Mouse (Mus musculus) thymus, postnatal 14 days (tissue): Measurements from ENCODE around the gene Ttc9b.

Experiments
- DNase-seq: peaks from one replicate; pipeline ENCODE4 v3.0.0; 2021

Ttc9b gene

DNA sequence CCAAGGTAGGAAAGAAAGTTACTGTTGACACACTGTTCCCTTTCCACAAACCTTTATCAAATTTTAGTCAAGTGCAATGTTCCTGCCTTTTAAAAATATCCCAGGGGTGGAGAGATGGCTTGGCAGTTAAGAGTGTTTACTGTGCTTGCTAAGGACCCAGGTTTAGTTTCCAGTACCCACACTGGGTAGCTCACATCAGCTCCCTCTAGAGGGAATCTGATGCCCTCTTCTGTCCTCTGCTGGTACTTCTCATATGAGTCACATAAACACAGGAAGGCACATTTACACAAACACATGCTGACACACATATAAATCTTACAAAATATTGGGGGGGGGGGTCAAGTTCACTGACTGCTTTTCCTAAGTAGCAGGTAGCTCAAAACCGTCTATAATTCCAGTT is 9.2 kb upstream of the Ttc9b start:
- DNase-seq, result no peak

DNA sequence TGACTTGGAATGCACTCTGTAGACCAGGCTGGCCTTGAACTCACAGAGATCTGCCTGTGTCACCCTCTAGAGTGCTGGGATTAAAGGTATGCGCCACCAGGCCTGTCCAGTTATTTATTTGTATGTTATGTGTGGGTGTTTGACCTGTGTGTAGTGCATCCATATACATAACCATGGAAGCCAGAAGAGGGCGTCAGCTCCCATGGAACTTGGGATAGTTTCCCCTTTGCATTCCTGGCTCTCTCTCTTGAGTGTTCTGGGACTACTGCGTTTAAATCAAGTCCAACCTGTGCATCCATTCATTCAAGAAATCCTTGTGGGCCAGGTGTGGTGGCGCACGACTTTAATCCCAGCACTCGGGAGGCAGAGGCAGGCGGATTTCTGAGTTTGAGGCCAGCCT is 7.2 kb upstream of the Ttc9b start:
- no peak for DNase-seq

DNA sequence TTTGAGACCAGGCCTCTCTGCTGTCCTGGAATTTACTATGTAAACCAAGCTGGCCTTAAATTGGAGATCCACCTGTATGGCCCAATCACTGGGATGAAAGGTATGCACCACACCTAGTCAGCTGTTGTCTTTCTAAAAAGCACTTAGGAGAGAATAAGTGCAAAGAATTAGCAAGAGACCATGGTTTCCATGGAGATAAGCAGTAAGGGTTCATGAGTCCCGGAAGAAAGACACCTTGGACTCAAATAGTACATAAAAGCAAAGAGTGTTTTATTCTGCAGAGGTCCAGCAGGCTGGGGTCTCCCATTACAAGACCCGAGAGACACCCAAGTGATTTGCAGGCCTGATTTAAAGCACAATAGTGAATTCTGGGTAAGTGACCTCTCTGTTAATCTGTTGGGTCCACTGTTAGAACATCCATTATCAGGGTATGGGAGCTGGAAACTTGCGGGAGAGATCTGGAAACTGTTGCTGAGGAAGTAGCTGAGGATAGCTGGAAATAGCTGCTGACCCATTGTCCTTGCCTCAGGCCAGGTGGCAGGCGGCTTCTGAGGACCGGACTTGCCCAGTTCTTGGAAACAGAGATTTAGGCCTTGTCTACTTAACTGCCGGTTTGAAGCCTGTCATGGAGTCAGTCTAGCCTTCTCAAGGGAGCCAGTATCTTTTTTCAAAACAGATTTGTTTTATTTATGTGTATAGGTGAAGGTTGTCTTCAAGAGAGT is 6.3 kb upstream of the Ttc9b start:
- DNase-seq, result no peak

DNA sequence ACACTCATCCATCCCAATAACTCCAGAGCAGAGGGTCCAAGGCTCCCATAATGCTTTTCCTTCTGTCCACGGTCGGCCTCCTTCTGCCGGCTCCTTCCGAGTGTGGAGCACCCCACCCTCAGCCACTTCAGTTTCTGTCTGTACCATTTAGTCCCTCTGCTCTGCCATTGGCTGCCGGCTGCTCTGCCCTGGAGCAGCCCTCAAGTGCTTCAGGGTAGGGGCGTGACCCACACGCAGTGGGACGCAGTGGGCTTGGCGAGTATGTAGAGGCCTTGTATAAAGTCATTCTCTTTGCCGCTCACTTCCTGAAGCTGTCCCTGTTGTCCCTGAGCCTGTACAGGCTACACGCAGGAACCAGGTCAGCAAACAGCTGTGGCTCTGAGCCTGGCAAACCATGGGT is 4.0 kb upstream of the Ttc9b start:
- DNase-seq, result no peak

DNA sequence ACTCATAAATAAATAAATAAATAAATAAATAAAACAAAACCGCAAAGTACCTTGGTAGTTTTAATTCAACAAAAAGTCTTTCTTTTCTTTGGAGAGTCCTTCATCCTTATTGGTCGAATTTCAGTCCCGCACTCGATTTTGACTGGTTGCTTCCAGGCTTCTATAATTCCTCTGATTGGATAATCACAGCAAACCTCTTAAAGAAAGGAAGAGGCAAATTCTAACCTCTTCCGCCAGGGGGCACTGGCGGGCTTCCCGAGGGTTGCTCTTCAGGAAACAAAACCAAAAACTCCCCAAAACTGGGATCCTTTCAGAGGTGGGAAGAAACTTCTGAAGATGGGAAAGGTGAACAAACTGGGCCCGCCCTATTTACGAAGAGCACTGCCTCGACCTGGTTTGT is 2.8 kb upstream of the Ttc9b start:
- peak; percentile 75 for DNase-seq

DNA sequence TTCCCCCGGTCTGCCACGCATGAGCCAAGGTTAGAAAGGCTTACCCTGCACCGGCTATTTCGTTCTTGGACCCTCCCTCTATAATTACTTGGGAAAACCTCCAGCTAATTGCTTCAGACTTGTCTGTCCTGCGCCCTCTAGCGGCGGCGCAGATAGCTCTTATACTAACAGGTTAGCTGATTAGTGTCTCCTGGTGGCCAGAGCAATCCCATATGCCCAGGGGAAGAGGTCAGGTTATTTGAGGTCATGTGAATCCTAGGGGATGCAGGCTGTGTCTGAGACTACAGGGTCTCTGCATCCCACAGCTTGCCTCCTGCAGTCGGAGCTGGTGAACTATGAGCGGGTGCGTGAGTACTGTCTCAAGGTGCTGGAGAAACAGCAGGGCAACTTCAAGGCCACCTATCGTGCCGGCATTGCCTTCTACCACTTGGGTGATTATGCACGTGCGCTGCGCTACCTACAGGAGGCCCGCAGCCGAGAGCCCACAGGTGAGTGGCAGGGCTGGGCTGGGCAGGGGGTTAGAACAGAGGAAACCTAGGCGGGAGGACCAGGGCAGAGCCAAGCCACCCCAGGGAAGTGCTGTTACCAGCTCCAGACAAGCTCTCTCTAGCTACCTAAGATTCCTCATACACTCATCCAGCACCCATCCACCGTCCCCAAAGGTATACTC is 1.0 kb downstream of the Ttc9b start:
- DNase-seq, result peak; percentile 45

DNA sequence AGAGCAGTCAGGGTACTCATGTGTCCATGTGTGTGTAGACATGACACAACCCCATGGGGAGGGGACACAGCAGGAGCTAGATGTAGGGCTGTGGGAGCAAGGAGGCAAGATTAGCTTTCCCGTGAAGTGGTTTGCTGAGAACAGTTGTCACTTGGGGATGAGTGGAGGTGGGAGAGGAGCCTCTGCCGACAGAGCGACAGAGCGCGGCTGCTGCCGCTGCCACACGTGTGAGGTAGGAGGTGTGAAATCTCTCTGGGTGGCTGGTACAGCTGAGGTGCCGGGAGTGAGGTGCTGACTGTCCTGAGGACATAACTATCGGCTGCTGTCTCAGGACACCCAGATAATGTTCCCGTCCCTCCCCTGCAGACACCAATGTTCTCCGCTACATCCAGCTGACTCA is 1.8 kb downstream of the Ttc9b start:
- DNase-seq, result no peak

DNA sequence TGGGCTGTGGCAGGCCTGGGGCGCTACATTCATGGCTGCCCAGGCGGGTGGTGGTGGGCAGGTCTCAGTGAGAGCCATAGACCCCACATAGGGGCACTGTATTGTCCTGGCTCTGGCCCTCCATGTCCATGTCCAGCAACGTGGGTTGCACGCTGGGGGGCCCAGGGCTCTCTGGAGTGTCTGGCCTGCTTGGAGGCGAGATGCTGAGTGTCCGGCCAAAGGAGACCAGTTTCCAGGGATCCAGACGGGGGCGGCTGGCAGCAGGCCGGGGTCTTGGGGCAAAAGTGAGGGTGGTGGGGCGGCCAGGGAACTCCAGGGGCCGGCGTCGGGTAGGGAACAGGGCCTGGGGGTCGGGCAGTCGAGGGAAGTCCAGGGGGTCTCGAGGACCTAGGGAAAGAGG is 2.9 kb downstream of the Ttc9b start:
- no peak for DNase-seq

DNA sequence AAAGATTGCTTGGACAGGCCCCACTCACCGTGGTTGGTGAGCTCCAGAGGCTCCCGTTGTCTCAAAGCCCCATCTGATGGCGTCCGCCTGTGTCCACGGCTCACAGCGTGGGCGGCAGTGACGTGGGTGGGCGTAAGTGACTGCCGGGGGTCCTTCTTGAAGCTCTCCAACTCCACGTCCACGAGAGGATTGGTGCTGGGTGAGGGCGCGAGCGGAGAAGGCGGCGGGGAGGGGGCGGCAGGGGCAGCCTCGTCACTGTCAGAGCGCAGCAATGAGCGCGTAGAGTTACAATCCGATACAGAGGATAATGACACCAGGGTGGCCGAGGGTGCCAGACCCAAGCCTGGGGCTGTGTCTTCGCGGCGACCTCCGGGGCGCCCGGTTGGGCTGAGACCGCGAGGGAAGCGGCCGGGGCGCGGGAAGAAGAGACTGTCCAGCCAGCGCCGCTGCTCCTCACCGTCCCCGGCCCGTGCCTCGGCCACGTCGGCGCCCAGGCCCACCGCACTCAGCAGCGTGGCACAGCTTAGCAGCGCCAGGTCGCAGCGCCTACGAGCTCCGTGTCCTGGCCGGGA is 4.2 kb downstream of the Ttc9b start:
- DNase-seq, result no peak

DNA sequence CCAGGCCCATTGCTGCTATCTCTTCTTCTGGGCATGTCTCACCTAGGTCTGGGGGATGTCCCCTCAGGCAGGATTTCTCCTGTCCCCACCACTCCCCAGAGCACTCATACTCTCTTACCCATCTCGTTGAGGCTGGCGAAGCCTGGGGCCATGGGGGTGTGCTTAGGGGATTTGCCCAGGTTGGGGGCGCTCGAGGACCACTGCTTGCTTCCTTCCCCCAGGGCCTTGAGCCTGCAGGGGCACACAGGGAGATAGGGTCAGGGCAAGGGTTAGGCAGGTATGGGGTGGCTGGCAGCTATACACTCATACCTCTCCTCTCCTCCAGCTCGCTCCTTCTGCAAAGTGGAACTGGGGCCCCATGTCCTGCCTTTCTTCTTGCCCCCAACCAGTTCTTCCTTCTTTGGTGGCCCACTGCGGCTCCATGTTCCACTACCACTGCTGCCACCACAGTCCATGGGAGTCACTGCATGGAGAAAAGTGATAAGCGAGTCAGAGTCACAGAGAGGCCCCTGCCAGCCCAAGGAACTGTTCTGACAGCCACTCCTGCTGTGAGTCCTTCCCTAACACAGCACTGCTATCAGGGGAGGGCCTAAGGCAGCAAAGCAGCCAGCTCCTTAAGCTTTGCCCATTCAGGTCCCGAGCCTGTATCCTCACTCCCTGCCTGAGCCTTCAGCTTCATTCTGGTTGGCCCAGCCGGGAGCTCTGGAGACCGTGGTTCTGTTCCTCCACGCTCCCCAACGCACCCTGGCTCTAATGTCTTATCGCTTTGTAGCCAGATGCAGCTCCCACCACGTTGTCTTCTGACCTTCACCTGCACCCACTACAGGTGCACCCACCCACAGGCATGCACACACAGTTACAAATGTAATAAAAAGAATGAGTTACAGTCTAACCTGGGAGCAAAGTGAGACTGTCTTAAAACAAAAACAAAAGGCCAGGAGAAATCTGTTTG is 5.3 kb downstream of the Ttc9b start:
- DNase-seq, result no peak

DNA sequence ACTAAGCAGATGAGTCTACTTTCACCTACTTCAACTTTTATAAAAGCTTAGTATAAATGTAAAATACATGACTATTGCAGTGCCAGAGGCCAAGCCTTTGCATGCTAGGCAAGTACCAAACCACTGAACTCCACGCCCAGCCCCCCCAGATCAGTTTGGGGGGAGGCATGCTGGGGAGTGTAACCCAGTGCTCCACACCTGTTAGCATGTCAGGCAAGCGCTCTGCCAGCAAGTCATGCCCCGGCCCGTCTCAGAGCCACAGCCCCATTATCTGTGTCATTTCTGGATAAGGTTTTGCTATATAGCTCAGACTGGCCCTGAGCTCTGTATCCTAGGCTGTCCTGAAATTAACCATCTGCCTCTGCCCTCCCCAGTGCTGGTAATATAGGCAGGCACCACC is 8.3 kb downstream of the Ttc9b start:
- DNase-seq, result no peak

DNA sequence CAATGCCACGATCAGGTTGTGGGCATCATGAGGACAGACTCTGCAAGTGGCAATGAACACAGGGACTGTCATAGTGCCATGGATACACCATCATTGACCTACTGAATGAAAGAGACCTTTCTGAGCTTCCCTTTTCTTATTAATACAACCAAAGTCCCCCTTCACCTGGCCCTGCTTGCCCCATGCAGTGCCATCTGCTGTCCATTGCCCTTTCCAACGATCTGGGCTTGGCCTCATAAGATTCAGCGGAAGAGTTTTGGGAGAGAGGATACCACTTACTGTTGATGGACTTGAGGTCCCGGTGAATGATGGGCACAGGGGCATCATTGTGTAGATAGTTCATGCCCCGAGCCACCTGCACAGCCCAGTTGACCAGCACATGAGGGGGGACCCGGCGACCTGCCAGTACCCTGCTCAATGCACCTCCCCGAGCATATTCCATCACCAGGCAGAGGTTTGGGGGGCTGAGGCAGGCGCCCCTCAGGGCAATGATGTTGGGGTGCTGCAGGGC is 19.4 kb downstream of the Ttc9b start:
- no peak for DNase-seq

DNA sequence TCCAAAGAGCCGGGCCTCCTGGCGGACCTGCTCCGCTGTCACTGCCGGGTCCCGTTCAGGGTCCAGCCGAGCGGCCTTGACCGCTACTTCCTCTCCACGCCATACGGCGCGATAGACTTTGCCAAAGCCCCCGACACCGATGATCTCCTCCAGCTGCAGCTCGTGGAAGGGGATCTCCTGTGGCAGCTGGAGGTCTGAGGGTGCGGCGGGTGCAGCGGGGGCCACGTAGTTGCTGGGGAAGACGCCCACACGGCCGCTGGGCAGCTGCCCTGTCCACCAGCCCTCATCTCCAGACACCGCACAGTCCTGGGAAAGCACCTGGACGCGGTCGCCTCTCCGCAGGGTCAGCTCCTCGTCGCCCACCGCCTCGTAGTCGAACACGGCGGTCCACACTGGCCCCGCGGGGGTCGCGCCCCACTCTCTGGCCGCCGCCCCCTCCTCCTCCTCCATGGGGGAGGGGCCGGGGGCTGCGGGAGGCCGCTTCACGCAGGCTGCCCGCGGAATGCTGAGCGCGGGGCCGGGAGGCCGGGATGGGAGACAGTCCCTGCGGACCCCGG is 19.9 kb downstream of the Ttc9b start:
- peak; percentile 49 for DNase-seq

DNA sequence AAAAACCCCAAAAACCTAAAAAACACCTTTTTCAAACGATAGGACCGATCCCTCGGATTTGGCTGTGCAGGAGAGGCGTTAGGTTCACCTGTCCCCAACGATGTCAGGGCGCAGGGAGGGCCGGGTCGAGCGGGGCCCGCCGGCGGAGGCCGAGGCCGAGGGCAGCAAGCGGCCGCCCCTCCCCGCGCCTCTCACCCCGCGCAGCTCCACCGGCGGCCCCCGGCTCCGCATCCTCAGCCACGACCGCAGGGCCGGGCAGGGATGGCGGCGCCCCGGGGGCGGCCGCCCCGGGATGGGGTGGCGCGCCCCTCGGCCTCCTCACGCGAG is 20.4 kb downstream of the Ttc9b start:
- DNase-seq, result no peak

DNA sequence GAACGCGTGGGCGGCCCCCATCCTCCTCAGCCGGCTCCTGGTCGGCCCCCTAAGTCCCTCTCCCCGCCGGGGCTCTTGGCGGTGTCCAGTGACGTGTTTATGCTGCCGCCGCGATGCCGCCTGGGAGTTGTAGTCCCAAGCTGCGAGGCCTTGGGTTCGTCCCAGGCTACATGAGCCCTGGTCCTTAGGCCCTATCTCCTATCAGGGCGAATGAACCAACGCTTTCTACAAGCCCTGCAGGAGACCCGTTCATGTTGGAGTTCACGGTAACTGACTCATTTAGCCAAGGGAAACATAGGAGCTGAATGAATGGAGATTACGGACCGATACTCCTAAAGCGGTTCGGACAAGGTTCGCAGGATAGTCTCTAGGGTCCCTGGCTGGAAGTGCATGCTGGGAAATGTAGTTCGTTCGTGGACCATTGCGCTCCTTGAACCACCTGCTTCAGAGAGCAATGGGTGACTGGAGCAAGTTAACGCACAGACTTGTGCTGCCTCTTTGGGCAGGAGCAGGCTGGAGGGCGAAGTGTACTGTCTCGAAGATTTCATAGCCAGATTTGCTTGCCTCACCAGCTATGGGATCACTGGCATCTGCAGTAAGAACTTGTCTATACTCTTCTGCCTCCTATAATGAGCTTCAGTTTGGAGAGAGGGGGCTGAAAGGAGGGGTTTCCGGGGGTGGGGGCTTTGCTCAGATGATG is 21.0 kb downstream of the Ttc9b start, which contains the start of gene Map3k10:
Map3k10 (minus strand) TSS at position 77 of the 700 bp plus-strand sequence.
- peak; percentile 97 for DNase-seq

DNA sequence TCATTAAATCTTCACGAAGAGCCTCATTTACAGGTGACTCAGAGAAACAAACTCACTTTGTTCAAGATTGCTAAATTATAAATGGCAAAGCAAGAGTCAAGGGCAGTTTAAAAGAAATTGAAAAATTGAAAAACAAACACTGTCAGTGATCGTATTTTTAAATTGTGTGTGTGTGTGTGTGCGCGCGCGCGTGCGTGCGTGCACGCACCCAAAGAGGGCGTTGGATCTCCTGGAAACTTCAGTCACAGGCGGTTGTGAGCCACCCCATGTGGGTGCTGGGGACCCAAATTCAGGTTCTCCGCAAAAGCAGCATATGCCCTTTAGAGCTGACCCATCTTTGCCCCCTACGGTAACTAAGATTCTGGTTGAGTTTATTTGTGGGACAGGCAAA is 21.5 kb downstream of the Ttc9b start:
- DNase-seq, result peak; percentile 26

DNA sequence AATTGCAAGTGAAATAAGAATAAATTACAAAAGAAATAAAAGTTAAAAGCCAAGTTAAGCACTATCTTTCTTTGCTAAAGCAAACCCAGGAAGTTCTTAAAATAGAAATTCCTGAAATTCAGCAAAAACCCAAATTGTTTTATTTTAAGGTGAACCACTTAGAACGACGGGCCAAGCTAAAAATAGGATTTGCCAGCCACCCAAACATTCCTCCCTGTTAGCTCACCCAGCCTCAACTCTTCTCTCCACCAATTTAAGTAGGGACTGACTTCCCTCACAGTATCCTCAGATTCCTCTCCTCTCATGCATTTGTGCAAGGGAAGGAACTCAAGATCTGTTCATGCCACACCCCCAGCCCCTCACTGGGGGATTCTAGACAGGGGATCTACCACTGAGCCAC is 29.5 kb downstream of the Ttc9b start:
- DNase-seq, result no peak

DNA sequence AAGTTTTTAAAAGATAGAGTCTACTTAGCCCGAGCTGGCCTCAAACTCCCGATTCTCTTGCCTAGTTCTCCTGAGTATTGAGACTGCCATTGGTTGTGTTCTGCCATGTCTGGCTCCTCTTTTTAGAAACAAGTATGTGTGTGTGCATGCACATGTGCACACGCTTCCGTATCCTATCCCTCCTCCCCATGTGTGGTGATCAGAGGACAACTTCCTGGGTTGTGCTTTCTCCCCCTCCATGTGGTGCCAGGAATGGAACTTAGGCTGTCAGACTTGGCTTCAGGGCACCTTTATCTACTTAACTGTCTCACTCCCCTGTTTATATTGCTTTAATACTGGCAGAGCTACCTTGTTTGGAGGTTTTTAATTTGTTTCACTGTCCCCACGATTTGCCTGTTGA is 31.5 kb downstream of the Ttc9b start:
- no peak for DNase-seq

DNA sequence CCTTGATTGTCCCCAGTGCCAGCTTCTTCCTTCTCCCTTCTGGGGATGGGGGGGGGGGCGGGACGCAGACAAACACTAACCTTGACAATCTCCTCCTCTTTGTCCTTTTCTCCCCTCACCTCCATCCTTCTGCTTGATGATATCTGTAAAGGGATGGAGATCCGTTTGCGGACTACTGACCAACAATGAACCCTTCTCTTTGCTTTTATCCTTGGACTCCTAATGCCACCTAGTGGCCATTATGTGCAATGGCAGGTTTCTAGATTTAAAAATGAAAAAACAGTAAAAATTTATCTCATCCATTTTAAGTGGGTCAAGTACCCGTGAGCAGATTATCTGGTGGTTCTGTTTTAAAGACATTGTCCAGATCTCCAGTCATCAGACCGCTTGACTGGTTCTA is 32.0 kb downstream of the Ttc9b start:
- no peak for DNase-seq

DNA sequence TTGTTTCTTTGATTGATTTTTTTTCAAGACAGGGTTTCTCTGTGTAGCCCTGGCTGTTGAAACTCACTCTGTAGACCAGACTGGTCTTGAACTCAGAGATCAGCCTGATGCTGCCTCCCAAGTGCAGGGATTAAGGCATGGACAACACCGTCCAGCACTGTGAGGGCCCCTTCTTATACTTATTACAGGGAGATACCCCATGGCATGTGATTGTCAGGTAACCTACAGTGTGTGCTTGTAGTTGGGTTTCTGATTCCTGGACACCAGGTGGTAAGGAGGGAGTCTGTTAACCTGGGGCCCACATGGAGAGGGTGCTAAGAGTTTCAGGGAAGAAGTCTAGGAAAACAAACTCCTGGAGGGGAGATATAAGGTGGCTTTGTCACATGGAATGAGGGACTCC is 33.3 kb downstream of the Ttc9b start:
- no peak for DNase-seq

DNA sequence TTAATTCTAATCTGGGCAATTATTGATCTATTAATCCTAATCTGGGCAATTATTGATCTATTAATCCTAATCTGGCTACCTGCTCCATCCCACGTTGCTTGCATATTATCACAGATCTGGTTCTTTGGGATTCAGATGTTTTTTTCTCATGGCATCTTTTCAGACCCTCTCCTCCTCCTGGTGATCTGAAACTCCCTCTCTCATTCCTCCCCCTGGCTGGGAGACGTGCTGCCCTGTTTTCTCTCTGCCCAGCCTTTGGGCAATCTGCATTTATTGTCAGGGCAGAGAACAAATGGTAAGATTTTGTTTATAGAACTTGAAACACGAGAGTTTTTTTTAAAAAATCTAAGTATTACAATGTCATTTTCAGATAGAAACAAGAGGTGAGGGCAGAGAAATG is 34.1 kb downstream of the Ttc9b start:
- no peak for DNase-seq

DNA sequence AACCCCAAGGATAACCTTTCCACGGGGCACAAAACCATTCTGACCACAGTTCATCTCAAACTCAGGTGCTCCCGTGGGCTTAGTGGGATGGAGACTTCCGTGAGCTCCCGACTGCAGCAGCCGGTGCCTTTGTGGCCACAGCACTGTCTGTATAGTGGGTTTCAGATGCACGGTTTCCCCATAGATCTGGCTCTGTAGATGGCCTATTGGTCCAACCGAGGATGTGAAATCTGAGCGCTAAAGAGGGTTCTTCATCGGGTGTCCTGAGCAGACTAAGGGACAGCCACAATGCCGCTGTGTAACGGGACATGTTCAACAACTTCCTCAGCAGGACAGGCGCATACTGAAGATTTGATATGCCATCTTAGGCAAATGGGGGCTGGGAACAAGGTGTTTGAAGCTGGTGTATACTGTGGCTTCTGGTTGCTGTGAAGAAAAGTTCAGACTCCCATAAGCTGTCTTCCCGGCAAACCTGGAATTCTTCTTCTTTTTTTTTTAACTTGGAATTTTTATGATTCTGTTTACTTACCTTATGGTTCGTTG is 34.6 kb downstream of the Ttc9b start:
- peak; percentile 14 for DNase-seq
